Mouse (Mus musculus): ENCODE measurements around the gene Irak3.
A peak's percentile ranks its signal among the peaks of the same experiment; 100 is the strongest.
"Not testable (repeated sequence)": the region's sequence is repeated elsewhere in the genome, so short reads cannot be mapped to it uniquely, and the experiment has no call there.

Irak3 gene

DNA sequence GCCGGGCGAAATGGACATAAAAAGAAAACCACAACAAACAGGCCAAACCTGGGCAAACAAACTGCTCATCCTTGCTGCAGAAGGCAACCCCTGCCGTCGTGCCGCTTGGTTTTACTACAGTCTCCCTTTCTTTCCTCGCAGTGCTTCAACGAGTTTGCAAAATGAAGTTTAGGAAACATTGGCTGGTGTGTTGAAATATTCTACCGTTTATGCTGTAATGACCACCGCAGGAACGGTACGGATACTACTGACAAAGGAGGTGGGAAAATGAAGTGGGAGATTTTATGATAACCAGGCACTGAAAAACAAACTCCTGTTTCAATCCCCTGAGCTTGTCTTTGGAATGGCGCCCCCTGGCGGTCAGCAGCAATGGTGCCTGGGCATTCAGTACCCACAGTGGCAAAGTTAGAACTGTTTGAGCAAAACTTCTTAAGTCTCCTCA, at the start of gene Irak3:
Gene Irak3, minus strand, starts transcription at position 170 of the 442 bp plus-strand sequence.
- DNase-seq (ENCODE audit: low read depth, low spot score): peak; percentile 36

DNA sequence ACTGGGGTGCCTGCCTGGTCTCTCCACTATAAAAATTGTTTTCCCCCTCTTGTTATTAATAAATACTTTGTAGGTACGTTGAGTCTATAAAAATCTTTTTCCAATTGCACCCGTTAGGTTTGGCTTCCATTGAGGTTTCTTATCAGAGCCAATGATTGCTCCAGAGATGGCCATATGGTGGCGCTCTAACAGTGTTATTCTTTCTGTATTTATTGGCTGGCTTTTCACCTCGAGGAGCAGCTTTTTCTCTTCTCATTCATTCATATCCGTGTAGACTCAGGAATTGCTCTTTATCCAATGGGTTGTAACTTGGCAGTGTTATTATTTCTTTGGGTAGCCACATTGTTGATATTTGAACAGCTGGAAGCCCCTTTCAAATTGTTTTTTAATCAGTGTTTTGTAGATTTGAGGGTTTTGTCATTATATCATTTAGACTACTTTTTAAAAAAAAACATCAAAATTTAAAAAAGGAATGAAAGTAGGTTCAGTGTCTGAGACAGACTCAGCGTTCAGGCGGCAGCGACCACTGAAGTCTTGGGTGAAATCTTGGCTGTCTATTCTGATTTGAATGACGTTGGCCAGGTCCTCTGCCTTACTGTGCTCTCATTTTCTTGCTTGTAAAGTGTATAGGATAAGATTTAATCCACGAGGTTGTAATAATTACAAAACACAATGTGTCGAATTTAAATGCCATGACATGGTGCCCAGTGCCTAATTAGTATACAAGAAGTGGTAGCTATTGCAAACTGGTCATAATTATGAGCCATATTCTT, 49.2 kb upstream of the Irak3 start:
- no peak for DNase-seq (ENCODE audit: low read depth, low spot score)

DNA sequence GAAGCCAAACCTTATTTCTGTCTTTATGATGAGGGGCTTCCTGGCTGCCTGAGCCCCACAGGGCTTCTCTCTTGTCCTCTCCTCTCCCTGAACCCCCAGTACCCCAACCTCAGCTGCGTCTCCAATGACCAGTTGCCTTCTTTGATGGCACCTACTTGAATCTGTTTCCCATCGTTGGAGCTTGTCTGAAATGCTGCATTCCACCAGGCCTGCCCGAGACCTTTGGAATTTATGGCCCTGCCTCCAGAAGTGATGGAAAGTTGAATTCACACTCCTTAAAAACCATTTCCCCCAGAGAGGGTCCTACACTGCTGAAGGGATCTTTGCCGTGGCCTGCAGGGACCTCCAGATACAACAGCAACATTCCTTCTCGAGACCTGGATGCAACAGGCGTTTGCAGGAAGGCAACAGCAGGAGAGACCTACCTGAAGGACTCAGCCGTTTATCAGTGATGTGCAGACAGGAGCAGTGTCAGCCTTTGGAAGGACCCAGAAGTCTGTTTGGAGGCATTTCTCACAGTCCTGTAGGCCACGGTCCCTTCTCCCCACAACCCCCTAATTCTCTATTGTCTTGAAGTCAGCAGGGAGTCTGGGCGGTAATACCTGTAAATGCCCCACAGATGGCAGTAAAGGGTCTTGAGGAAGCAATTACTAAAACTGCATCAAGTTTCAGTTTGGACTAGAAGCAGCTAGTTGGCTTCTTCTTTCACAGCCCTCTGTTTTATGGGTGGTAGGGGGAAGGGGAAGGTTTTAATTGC, 45.2 kb upstream of the Irak3 start:
- peak; percentile 61 for DNase-seq (ENCODE audit: low read depth, low spot score)

DNA sequence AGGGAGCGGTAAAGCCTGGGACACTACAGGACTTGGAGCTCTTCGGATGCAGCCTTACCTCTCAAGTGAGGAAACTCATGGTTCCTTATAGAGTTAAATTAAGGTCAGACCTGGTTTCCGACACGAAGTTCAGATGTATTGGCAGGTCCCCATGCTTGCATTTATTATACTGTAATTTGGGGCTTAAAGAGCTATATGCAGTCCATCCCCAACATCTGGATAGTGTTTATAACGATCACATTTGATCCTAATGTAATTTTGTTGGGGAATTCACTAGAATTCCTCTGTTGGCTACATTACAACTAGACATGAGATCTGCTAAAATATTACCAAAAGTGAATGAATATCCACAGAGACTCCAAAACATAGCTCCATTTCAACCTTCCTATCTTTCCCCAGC, 43.8 kb upstream of the Irak3 start:
- DNase-seq (ENCODE audit: low read depth, low spot score): no peak

DNA sequence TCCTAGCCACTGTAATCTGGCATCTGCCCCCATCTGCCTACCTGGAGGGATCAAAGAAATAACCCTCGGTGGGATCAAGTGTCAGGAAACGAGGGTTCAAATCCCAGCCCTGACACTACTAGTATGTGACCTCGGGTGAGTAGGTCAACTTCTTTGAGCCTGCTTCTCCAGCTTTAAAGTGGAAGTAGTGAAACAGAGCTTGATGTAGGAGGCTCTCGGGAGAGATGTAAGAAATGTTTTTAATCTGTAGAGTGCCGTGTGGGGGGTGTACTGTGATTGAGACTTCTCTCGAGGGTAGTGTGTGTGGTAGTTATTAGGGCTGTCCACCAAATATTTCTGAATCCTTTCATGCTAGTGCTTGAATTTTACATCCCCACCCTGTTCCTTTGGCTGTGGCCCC, 40.5 kb upstream of the Irak3 start:
- DNase-seq (ENCODE audit: low read depth, low spot score): no peak

DNA sequence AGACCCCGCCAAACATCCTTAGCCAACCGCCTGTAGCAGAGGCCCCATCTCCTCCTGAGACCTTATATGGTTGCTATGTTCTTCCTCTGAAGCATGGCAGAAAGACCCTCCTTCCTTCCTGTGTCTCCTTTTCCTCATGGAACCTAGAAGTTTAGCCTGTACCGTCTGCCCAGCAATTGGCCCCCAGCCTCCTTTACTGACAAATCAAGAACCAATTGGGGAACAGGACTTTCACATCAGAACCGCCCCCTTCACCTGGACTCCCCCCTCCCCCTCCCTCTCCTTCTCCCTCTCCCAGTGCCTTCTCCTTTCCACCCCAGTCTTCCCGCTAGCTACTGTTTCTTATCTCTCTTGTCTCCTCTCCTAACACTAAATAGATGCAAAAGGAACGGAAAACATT, 37.5 kb upstream of the Irak3 start:
- DNase-seq (ENCODE audit: low read depth, low spot score): peak; percentile 18

DNA sequence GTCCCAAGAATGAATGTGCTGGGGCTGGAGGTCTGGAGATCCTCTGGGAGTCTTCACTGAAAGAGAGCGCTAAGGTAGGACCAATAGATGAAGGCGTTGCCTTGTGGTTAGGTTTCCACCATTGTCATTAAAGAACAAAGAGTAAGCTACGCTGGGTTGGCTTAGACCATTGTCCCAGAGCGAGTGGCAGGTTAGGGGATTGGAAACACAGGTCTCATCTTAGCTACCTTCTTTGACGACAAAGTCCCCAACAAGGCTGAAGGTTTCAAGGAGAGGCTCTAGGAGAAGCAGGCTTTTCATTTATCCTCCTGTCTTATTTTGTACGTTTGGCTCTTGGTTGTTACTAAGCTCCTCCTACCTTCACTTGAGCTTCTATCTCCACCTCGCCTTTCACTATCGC, 36.3 kb upstream of the Irak3 start:
- no peak for DNase-seq (ENCODE audit: low read depth, low spot score)

DNA sequence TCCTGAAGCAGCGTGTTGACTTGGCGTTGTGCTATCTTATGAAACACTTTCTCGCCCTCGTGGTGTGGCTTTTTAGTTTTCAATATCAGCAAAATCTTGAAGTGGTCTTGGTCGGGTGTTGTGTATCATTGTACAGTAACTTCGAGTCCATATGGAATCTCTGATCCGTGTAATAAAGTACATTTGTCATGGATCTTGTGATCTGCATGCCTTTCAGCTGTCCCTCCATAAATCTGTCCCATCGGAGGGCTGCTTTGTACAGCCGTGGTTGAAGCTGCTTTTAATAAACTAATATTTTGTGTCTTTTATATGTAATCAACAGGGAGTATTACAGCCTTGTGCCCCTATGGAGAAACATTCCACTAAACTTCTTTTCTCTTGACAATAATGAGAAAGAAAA, 34.9 kb upstream of the Irak3 start:
- DNase-seq (ENCODE audit: low read depth, low spot score): no peak

DNA sequence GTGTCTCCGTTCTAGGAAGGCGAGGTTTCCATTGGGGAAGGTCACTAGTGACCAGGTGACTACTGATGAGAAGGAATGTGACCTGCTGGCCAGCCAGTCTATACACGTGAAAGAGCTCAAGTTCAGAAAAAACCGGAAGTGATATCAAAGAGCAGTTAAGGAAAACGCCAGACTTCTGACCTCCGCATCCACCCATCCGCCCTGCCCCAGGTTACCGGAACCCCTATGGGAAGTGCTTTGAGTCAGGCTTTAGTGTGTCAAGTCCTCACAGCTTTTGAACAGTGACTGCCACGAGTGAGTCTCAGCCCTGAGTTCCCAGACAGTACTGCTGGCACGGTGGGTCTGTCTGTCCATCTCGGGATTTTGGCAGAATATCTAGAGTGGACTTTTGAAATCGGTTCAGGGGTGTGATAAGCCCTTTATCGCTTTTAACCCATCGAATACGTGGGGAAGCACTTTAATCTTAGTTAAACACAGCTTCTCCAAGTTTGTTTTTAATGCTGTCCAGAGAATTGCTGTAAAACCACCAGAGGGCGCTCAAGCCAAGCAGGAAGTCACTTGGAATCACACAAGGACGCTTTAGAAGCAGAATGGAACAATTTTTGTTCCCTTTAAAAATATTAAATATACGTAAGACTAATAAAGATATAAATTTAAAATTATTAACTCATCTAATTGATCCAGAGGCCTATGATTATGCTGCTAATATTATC, 31.9 kb upstream of the Irak3 start:
- peak; percentile 20 for DNase-seq (ENCODE audit: low read depth, low spot score)

DNA sequence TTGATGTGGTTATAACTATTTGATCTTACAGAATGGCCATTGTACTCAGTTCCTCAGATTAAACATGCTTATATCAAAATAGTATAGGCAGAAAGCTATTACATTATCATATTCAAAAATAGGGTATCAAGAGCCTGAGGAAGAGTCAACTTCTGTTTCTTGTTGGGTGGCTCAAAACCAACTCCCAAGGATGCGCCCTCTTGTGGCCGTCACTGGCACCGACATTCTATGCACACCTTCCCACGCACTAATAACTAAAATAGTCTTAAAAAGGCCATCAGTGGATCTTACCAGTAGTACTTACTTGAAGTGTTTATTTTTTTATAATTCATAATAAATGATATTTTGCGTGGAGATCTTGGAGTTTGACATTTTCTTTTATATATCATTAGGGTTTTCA, 29.8 kb upstream of the Irak3 start:
- DNase-seq (ENCODE audit: low read depth, low spot score): peak; percentile 24

DNA sequence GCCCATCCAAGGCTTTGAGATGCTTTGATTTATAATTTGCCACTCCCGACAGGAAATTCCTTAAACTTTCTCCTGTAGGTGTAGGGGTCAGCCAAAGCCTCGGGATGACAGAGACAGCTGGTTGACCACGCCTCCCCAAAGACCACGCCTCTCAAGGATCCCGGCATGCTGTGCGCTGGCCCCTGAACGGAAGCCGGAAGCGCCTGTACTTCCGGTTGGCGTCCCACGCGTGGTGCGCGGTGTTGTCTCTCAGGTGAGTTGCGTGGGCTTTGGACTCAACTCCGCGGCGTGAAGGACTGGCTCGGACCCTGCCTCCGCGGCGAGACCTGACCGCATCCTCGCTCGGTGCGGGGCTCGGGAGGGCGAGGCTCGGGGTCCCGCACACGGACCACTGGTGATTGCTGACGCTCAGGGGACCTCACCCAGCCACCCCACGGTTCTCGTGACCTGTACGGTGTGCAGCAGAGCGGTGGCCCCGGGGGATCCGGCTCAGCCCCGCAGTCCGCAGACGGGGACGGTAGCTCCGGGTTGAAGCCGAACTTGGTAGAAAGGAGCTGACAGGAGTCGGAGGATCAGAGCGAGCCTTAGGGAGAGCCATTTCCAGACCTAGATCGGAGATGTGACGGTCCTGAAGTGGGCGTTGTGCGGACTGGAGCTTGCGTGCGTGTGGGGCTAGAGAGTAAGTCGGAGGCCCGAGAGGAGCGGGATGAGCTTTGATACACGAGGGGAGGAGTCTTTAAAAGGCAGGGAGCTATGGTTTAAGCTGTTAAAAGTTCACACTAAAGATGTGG, 25.1 kb upstream of the Irak3 start, which contains the start of gene Llph:
Gene Llph, plus strand, starts transcription at position 200 of the 791 bp plus-strand sequence.
- peak; percentile 73 for DNase-seq (ENCODE audit: low read depth, low spot score)

DNA sequence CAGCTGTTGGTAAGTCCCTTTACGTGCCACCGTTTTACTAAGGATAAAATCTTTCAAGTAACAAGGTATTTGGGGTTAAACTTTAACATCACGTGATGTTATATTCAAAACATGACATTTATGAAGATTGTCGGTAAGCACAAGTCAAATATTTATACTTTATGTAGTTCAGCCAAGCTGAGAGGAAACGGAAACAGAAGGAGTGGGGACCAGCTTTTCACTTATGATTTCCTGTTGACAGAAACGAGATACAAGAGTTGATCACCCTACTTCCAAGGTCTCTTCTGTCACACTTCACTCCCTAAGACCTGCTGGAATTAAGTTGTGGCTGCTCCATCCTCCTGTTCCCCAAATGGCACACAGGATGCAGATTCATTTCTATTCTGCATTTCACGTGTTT, 18.8 kb upstream of the Irak3 start:
- no peak for DNase-seq (ENCODE audit: low read depth, low spot score)

DNA sequence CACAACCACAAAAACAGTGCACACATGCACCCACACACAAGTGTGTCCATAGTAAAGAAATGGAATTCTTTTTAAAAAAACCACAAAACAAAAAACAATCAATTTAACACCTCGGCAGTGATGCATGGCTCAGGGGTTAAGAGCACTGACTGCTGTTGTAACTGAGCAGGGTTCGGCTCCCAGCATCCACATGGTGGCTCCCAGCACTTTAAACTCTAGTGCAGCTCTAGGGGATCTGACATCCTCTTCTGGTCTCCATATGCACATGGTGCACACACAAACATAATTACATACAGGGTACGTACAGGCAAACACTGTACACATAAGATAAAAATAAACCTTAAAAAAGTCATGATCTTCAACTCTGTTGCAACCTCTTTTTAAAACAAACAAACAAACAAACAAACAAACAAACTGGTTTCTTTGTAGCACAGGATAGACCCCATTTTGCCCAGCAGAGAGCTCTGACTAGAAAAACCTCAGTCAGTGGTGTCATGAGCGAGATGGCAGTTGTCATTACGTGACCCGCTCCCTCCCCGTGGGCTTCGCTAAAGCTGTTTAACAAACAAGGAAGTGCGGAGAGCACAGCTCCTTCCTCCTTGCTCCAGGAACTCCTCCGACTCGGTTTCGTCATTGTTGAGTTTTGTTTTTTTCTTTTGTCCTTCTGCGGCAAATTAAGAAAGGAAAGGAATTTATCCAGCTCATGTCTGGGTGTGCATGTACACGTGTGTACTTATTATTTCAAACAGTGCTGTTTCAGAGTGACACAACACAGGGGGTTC, 17.8 kb upstream of the Irak3 start:
- DNase-seq (ENCODE audit: low read depth, low spot score): no peak

DNA sequence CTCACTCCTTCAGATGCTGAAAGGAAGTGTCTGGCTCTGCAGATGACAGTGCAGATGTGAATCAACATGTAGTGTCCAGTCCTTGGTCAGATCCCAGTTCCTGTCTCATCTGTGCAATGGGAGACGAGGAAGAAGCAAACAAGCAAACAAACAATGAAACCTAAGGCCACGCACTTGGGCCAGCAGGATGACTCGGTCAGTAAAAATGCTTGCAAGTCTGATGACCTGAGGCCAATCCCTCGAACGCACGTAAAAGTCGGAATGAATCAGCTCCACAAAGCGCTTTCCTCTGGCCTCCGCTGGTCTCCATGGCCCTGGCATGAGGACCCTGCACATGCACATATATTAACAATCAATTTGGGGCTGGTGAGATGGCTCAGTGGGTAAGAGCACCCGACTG, 17.1 kb upstream of the Irak3 start:
- DNase-seq (ENCODE audit: low read depth, low spot score): no peak

DNA sequence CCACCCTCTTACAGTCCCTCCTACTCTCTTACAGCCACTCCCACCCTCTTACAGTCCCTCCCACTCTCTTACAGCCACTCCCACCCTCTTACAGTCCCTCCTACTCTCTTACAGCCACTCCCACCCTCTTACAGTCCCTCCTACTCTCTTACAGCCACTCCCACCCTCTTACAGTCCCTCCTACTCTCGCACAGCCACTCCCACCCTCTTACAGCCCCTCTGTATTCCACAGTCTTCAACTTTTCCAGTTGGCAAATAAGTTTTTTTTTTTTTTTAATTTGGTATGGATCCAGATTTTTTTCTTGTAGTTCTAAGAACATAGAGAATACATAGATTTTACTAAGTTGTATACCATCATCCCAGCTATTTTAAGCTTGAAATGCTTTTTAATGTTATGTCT, 15.2 kb upstream of the Irak3 start:
- DNase-seq (ENCODE audit: low read depth, low spot score): not testable (repeated sequence)

DNA sequence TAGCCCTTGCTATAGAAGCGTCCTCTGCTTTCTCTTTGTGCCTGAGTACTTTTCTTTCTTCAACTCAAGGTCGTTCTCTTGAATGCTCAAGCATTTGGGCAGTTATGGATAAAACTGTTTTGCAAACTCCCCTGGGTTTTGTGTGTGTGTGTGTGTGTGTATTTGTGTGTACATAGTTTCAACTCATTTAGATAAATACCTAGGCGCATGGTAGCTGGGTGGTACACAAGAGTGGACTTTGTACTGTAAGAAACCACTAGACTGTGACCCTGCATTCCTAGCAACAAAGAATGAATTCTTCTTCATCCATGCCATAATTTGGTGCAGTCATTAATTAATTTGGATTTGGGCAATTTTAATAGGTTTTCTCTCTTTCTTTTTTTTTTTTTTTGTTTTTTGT, 8.2 kb upstream of the Irak3 start:
- DNase-seq (ENCODE audit: low read depth, low spot score): no peak

DNA sequence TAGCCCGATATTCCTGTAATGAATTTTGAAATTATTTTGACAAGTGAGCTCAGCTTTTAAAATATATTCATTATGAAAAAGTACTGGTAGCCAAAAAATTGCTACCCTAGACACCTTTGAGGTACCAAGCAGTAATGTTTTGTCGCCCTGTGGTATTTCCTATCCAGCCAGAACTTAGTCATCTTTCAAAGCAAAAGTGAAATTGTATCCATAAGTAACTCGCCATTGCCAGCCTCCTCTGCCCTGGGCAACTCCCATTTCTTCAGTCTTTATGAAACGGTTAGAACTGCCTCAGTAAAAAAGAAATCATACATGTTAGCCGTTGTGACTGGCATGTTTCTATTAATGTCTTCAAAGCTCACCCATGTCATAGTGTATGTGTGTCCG, 7.6 kb upstream of the Irak3 start:
- no peak for DNase-seq (ENCODE audit: low read depth, low spot score)

DNA sequence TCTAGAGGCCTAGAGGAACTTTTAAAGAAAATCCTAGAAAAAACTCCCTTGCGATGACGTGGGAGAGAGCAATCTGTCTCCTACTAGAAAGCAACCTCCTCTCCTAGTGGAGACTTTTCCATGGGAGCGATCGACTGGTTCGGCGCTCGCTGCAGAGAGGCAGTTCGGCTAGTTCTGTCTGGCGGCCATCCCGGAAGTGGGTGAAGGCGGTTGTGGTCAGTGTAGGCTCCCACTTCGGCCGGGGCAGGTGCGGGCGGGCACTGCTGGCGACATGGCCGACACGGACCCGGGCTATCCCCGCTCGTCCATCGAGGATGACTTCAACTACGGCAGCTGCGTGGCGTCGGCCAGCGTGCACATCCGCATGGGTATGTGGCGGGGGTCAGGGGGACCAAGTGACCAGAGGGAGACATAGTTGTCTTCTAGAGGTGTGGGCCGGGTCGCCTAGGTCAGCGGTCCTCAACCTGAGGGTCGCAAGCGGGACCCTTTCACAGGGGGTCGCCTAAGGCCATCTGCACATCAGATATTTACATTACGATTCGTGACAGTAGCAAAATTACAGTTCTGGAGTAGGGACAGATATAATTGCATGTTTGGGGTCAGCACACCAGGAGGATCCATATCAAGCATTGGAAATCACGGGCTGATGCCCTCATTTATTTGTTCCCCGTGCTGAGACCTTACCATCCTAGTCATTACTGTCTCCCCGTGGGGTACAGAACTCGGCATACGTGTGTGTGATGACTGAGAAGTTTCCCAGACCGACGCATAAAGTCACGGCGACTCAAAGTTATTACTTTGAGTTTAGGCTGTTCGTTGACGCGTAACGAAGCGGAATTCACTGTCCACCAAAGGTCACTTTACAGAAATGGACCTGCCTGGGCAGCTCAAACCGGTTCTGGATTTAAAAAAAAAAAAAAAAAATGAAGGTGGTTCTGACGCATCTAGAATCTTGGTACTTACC, 6.9 kb upstream of the Irak3 start:
- DNase-seq (ENCODE audit: low read depth, low spot score): peak; percentile 46

DNA sequence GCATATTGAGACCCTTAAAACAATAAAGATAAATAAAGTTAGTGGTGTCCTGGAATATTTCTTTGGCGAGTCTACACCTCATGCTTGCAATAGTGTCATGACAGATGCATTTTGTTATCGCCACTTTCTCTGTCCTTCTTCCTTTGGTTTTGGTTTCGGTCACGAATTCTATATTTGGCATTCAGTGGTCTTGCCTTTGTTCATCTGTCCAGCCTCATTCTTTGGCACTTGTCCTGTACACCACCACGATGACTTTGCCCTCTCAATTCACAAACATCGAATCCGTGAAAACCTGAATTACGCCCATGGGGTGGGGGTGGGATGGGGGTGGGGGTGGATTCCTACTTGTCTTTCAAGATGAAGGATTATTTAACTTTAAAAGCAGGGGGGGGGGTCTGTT, 6.1 kb upstream of the Irak3 start:
- DNase-seq (ENCODE audit: low read depth, low spot score): no peak
